Mouse (Mus musculus) spleen, adult 12 weeks (tissue): ENCODE data around the gene Rnpepl1.
"Not testable (repeated sequence)": the region's sequence is repeated elsewhere in the genome, so short reads cannot be mapped to it uniquely, and the experiment has no call there.

Experiments
- DNase-seq: peaks from one replicate; pipeline ENCODE4 v3.0.0; 2022; ENCODE audit warnings: low spot score

Rnpepl1 gene

GRCm38 (mm10) chr1:92937797-92938196 is 27.2 kb downstream of the Rnpepl1 start:
- DNase-seq, result no peak

GRCm38 (mm10) chr1:92939746-92940145 is 29.2 kb downstream of the Rnpepl1 start:
- DNase-seq, result no peak

GRCm38 (mm10) chr1:92943219-92943989 is 32.8 kb downstream of the Rnpepl1 start:
- DNase-seq, result no peak

- DNase-seq, result no peak
Measured at GRCm38 (mm10) chr1:92947966-92948365, 37.4 kb downstream of the Rnpepl1 start.

GRCm38 (mm10) chr1:92949426-92949825 is 38.8 kb downstream of the Rnpepl1 start:
- DNase-seq, result no peak

- no peak for DNase-seq
Measured at GRCm38 (mm10) chr1:92950607-92951006, 40.0 kb downstream of the Rnpepl1 start, which contains the start of gene Gpr35. TSS of gene Gpr35 (plus strand) at chr1:92950865.

GRCm38 (mm10) chr1:92953641-92954040 is 43.1 kb downstream of the Rnpepl1 start:
- DNase-seq, result no peak

- peak; percentile 53 for DNase-seq
Measured at GRCm38 (mm10) chr1:92956571-92957335, 46.2 kb downstream of the Rnpepl1 start.

- DNase-seq, result no peak
Measured at GRCm38 (mm10) chr1:92958999-92959398, 48.4 kb downstream of the Rnpepl1 start.

- DNase-seq, result not testable (repeated sequence)
Measured at GRCm38 (mm10) chr1:92970791-92971190, 60.2 kb downstream of the Rnpepl1 start.

- DNase-seq, result no peak
Measured at GRCm38 (mm10) chr1:92971879-92972795, 61.6 kb downstream of the Rnpepl1 start.

GRCm38 (mm10) chr1:92972854-92973253 is 62.3 kb downstream of the Rnpepl1 start:
- DNase-seq, result no peak
